Comparison of ENCODE assay signal across 8 mouse cellular contexts in the genomic region with DNA sequence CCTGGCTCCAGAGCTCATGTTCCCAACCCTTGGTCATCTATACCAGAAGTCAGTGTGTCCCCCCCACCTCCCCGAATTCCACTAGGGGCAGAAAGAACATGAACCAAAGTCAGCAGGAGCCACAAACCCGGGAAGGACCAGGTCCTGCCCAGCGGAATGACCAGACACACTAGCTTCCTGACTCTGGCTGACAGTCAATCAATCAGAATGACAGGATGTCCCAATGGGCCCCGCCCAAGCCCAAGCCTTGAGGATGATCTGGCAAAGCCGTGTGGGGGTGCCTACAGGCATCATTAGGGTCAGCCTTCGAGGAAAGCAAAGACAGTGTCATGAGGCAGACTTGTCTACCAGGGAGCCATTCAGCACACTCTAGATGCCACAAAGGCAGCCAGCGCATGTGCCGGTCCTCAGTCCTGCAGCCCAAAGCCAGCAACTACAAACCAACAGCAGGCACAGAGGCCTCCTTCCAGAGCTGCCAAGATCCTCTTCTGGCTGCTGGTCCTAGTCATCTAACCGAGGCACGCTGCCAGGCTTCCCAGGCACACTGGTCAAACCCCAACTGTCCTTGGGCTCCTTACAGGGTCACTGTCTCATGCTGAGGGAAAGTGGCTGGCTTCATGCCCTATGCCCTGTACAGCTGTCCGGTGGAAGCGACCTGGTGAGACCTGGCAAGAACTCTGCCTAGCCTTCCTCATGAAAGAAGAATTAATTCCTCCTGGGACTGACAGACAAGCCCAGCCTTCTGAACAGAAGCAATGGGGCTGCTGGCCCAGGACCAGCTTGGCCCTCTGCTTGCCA. TPM values are rescaled to one million over a fixed set of nuclear protein-coding genes. Genes with fewer than 3 reads are reported as not detected.
A peak's percentile ranks its signal among the peaks of the same experiment; 100 is the strongest.
DNase-seq lines count a peak whose midpoint lies in the region; ATAC-seq and TF ChIP-seq lines count a peak whose summit lies in the region.

No protein-coding gene starts in this region.

- no peaks in the 10 kb centered on the region for H3K27me3 ChIP-seq in limb, embryonic 15.5 days
- no peaks in the 10 kb centered on the region for H3K27me3 ChIP-seq in limb, embryonic 10.5 days (ENCODE audit: low read depth, poor library complexity, severe bottlenecking)
- H3K27me3 ChIP-seq in neural tube, embryonic 15.5 days (replicated peaks) = no peaks in the 10 kb centered on the region

- H3K27ac ChIP-seq in limb, embryonic 15.5 days = no peak overlapping the region
- H3K27ac ChIP-seq in limb, embryonic 10.5 days = no peak overlapping the region
- peak overlapping the region; percentile 82 for H3K27ac ChIP-seq in gastrocnemius, adult 2 months
- no peak overlapping the region for H3K27ac ChIP-seq in neural tube, embryonic 15.5 days (replicated peaks)

- no peak overlapping the region for H3K4me2 ChIP-seq in limb, embryonic 15.5 days
- no peak overlapping the region for H3K4me2 ChIP-seq in neural tube, embryonic 15.5 days

- peak; percentile 27; the same call in 1 of the 2 replicates for ATAC-seq in limb, embryonic 15.5 days (ENCODE audit: insufficient number of reproducible peaks, low FRiP score, low TSS enrichment, low read depth)
- no peak for ATAC-seq in neural tube, embryonic 15.5 days (ENCODE audit: low FRiP score)

- no peaks in the 10 kb centered on the region for H3K9me3 ChIP-seq in limb, embryonic 15.5 days
- no peaks in the 10 kb centered on the region for H3K9me3 ChIP-seq in limb, embryonic 10.5 days (replicated peaks)
- no peaks in the 10 kb centered on the region for H3K9me3 ChIP-seq in neural tube, embryonic 15.5 days (replicated peaks)

- 63% methylated on average over 12 of the region's 12 CpGs for WGBS in limb, embryonic 15.5 days
- WGBS in limb, embryonic 10.5 days = 68% methylated on average over 12 of the region's 12 CpGs
- 70% methylated on average over 12 of the region's 12 CpGs for WGBS in neural tube, embryonic 15.5 days

- no peak overlapping the region for H3K4me3 ChIP-seq in limb, embryonic 15.5 days
- no peak overlapping the region for H3K4me3 ChIP-seq in limb, embryonic 10.5 days
- no peak overlapping the region for H3K4me3 ChIP-seq in gastrocnemius, adult 2 months
- H3K4me3 ChIP-seq in neural tube, embryonic 15.5 days (replicated peaks) = no peak overlapping the region

- DNase-seq in limb, embryonic 10.5 days (ENCODE audit: low spot score) = no peak
- DNase-seq in adrenal gland, postnatal 25 days = peak; percentile 94
- DNase-seq in gastrocnemius, adult 2 months = peak; percentile 95
- peak; percentile 88 for DNase-seq in heart, postnatal 4 days
- peak; percentile 70 for DNase-seq in testis, postnatal 10 days (ENCODE audit: low spot score)
- no peak for DNase-seq in neural tube, embryonic 10.5 days (ENCODE audit: extremely low spot score, low spot score)

- no peak overlapping the region for H3K9ac ChIP-seq in limb, embryonic 15.5 days
- H3K9ac ChIP-seq in neural tube, embryonic 15.5 days (replicated peaks) = no peak overlapping the region

- H3K4me1 ChIP-seq in limb, embryonic 15.5 days = peaks cover 46% of the 10 kb centered on the region
- peaks cover 56% of the 10 kb centered on the region for H3K4me1 ChIP-seq in limb, embryonic 10.5 days
- H3K4me1 ChIP-seq in neural tube, embryonic 15.5 days = peaks cover 18% of the 10 kb centered on the region

- TF ChIP-seq CTCF in gastrocnemius, adult 2 months (IDR thresholded peaks at IDR 0.05) = no peak

- intact Hi-C loops in gastrocnemius, adult 2 months (cut with DNase I) = loop anchor here (5.0 kb wide), 1 partner anchor 60 kb away; no protein-coding TSS in a partner anchor

- H3K36me3 ChIP-seq in limb, embryonic 15.5 days = no peaks in the 10 kb centered on the region
- peaks cover 7% of the 10 kb centered on the region for H3K36me3 ChIP-seq in limb, embryonic 10.5 days
- no peaks in the 10 kb centered on the region for H3K36me3 ChIP-seq in neural tube, embryonic 15.5 days

RNA-seq across cellular contexts. Expression of a gene that starts 58.7 kb away (rescaled TPM):
- 58.0 and 61.8 TPM in 2 replicates for polyA plus RNA-seq in limb, embryonic 15.5 days (2015; fragmentation: Nextera tagmentation; extraction: Ambion mirVana)
- 75.6 and 85.1 TPM in 2 replicates for polyA plus RNA-seq in limb, embryonic 10.5 days (2016; fragmentation: Nextera tagmentation; extraction: Ambion mirVana)
- 376 and 405 TPM in 2 replicates for total RNA-seq in adrenal gland, postnatal 25 days (2021)
- 10 to 100 TPM; 90.1 to 99.7 TPM for total RNA-seq in gastrocnemius, adult 2 months (2021)
- 100 to 1,000 TPM; 120 to 124 TPM for total RNA-seq in heart, postnatal 4 days (2021)
- 68.1 and 69.1 TPM in 2 replicates for polyA plus RNA-seq in neural tube, embryonic 15.5 days (2015; fragmentation: Nextera tagmentation; extraction: Ambion mirVana)

Comparison
In these comparisons a context has a peak if more than half of its experiments do, and no peak if none do; other contexts are left out.
1. DNase-seq: peak in adrenal gland, postnatal 25 days (single experiment), gastrocnemius, adult 2 months (single experiment), heart, postnatal 4 days (single experiment) and testis, postnatal 10 days (single experiment); none in limb, embryonic 10.5 days (single experiment) and neural tube, embryonic 10.5 days (single experiment).